Mouse (Mus musculus): ENCODE measurements around the gene Olfr1157.

Olfr1157 gene

GRCm38 (mm10) chr2:87968199-87968598, at the start of gene Olfr1157:
Olfr1157 (minus strand) TSS chr2:87968299.
- no peak for DNase-seq (ENCODE audit: extremely low spot score)

GRCm38 (mm10) chr2:88007515-88008318, 39.6 kb upstream of the Olfr1157 start, which contains the start of gene Olfr1160:
Olfr1160 (minus strand) TSS chr2:88008268.
- DNase-seq (ENCODE audit: extremely low spot score) = no peak

DNA sequence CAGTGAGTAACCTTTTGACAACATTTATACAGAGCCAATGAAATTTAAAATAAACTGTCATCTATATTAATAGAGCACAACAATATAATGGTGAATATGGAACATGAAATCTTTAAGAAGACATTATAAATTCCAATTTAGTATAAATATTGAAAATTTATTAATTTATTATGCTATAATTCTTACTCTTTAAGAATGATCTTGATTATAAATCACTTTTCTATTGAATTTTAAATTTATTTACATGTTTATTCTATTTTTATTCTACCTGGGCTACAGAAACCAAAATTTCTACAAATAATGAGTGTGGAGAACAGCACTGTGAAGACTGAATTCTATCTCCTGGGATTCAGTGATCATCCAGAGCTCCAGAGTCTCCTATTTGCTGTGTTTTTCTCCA, 21.7 kb upstream of the Olfr1157 start, which contains the start of gene Olfr1158:
Olfr1158 (plus strand) TSS at position 301 of the 400 bp plus-strand sequence.
- no peak for DNase-seq (ENCODE audit: extremely low spot score)

GRCm38 (mm10) chr2:87974563-87974962, 6.5 kb upstream of the Olfr1157 start, which contains the start of gene Olfr74:
Olfr74 (minus strand) TSS chr2:87974663.
- no peak for DNase-seq (ENCODE audit: extremely low spot score)

- no peak for DNase-seq (ENCODE audit: extremely low spot score)
Measured at GRCm38 (mm10) chr2:87953000-87953399, 15.1 kb downstream of the Olfr1157 start, which contains the start of gene Olfr1156. Olfr1156 (minus strand) TSS chr2:87953100.

- DNase-seq (ENCODE audit: extremely low spot score) = no peak
Measured at GRCm38 (mm10) chr2:87945037-87945436, 23.1 kb downstream of the Olfr1157 start, which contains the start of gene Olfr1155. Olfr1155 (minus strand) TSS chr2:87945137.

All from embryo, embryonic 9.5 days (tissue).